Mouse (Mus musculus) adrenal gland, postnatal 36 days (tissue): ENCODE data around the gene Pth2. TPM values are rescaled to one million over a fixed set of nuclear protein-coding genes. Genes with fewer than 3 reads are reported as not detected.
"Not testable (repeated sequence)": the region's sequence is repeated elsewhere in the genome, so short reads cannot be mapped to it uniquely, and the experiment has no call there.

Experiments
- DNase-seq, 2 experiments: peaks; one replicate each; pipeline ENCODE4 v3.0.0; 2021; ENCODE audit warnings: mixed read lengths in 1 of 2
- total RNA-seq, 2 experiments: library from RNA; stranded (reverse); gene quantifications; 2 replicates each; pipeline ENCODE4 v1.2.3; 2021

The Pth2 gene
- total RNA-seq, 2 experiments from 2014 or later, result not detected

DNA sequence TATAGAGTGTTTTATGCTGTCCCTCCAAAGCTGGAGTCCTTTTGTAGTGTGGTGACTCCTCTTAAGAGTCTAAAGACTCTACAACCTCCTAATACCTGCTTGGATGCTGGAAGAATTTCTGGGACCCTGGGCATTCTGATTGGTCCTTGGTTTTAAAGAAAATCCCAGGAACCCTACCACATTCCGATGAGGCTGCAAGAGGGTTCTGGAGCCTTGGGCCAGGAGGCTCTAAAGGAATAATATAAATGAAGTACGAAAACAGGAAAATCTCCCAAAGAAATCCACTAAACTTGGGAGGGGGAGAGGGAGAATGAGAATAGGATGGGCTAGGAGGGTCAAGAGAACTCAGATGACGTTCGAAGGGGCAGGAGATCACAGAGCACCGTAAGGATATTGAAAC lies 27.2 kb upstream of the Pth2 start:
- DNase-seq, result no peak

GRCm38 (mm10) chr7:45154096-45154992 lies 26.5 kb upstream of the Pth2 start, which contains the start of the genes Pih1d1 and Aldh16a1:
TSS of gene Pih1d1 (plus strand) at chr7:45154303.
TSS of gene Aldh16a1 (minus strand) at chr7:45154584.
- DNase-seq, result peak; percentile 97 to 98

GRCm38 (mm10) chr7:45154993-45155514 lies 25.7 kb upstream of the Pth2 start:
- peak; percentile 46 to 53 for DNase-seq

DNA sequence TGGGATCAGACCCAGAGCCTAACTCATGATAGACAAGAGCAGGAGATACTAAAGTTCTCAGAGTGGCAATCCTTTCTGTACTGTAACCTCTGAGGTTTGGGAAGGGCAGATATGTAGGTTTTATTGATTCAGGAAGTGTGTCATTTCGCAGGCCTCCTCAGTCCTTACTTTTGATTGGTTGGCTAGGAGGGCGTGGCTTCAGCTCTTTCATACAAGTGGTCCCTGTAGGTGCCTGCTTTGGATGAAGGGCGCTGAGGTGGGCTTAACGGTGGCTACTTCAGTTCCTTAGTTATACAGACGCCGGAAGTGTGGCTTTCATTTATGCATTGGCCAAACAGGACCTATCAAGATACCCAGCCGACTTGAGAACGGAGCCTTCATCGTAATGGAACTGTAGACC lies 25.2 kb upstream of the Pth2 start:
- no peak for DNase-seq

DNA sequence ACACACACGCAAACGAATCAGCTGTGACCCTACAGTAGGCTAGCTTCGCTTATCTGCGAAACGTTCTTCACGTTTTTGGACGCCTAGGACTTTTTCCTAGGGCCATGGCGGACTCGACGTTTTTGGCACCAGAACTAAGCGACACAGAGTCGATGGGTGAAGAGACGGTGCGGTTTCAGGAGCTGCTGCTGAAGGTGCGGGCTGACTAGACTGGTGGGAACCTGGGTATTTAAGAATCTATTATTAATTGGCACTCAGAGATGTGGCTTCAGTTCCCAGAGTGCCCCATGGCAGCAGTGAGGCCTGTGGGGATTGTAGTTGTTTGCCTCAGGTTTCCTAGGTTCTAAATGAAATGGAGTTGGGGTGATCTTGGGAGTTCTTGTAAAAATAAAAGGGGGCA lies 24.6 kb upstream of the Pth2 start:
- DNase-seq, result no peak

DNA sequence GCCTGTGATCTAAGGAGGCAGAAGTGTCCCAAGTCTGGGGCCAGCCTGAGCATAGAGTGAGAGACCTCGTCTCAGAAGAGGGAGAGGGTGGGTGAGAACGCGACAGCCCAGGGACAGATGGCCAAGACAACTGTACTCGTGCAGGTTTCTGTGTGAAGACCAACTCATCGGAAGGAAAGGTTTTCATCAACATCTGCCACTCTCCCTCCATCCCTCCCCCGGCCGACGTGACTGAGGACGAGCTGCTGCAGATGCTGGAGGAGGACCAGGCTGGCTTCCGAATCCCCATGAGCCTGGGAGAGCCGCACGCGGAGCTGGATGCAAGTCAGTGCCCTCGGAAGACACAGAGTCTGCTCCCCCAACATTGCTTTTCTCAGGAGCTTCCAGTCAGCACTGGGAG lies 23.3 kb upstream of the Pth2 start:
- DNase-seq, result no peak

DNA sequence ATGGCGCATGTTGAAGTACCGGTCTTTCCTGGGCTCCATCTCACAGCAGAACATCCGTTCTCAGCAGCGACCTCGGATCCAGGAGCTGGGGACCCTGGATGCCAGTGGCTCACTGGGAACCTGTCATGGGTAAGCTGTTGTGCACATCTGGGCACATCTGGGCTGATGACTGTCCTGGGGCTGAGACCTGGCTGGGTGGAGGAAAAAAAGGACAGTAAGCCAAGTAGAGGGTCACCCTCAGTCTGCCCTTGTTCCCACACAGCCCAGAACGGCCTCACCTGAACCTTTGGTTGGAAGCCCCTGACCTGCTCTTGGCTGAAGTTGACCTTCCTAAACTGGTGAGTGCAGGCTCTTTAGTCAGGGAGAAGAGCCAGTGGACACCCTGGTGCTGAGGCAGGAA lies 21.8 kb upstream of the Pth2 start:
- no peak for DNase-seq

DNA sequence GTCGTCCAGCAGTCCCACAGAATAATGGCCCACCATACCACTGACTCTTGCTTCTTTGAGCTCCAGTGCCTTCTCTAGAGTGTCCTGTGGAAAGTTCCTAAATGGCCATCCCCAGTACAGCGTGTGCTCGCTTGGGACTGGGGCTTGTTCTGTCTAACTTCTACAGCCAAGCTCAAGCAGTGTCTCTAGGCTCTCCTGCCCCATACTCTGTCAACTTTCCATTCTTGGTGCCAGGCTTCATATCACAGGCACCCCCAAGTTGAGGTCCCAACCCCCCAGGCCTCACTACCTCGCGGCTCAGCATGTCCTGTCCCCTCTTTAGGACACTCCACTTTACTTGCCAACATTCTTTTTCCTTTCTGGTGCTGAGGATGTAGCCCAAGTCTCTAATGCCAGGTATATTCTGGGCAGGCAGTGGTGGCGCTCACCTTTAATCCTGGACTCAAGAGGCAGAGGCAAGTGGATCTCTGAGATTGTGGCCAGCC lies 20.4 kb upstream of the Pth2 start:
- DNase-seq, result no peak

DNA sequence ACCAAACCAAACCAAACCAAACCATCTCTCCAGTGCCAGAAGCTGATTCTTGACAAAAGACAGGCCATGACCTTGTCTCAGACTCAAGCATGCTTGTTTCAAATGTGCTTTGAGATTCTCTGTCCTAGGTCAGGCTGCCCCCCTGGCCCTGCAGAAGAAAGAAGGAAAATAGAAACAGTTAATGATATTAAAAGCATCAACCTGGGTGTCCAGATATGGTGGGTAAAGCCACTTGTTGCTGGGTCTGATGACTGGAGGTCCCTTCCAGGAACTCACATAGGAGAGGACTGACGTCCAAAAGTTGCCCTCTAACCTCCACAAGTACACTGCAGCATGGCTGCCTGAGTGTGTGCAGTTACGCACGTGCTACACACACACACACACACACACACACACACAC lies 19.9 kb upstream of the Pth2 start:
- DNase-seq, result no peak

DNA sequence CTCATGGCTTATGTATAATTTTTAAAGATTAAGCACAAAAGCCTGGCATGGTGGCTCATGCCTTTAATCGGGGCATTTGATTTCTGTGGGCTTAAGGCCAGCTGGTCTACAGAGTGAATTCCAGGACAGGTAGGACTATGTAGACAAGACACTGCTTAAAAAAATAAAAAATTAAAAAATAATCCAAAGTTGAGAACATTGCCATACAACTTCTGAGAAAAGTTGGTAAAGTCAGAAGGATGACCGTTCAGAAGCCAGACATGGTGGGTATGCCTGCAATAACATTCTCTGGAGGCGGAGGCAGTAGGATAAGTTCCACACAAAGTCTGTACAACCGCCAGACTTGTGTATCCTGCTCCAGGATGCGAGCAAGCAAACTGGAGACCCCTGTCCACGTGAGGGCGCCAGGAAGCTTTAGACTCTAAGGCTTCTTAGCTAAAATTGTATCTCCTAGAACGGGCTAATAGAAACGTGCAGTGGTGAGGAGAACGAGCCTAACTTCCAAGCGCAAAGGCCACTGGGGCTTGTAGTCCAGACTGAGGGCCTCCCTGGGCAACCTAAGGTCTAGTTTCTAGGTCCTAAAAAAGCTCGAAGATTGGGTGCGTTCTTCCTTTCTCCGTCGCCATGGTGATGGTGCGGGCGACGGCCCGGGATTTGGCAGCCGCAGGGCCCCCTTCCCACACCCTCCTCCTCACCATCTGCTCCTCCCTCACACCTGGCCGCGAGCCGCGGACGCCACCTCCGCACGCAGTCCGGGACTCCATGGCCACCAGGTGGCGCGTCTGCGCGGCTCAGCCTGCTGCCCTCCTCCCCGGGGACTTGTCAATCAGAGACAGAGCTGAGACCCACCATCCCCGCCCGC lies 19.0 kb upstream of the Pth2 start:
- peak; percentile 88 to 93 for DNase-seq

DNA sequence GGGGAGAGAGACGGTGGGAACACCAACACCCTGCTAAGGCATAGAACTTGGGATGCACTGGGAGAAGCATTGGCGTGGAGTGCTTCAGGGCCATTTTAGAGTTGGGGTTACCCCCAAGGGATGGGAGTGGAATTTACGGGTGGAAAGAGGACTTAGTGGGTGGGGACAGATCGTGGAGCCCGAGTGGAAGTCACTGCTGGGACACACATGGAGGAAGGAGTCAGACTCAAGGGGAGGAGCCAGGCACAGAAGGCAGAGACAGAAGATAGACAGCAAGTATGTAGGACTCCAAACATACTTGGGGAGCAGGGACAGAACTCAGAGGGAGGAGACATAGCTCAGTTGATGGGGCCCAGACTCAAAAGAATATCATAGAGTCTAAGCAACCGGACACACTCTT lies 18.2 kb upstream of the Pth2 start:
- no peak for DNase-seq

DNA sequence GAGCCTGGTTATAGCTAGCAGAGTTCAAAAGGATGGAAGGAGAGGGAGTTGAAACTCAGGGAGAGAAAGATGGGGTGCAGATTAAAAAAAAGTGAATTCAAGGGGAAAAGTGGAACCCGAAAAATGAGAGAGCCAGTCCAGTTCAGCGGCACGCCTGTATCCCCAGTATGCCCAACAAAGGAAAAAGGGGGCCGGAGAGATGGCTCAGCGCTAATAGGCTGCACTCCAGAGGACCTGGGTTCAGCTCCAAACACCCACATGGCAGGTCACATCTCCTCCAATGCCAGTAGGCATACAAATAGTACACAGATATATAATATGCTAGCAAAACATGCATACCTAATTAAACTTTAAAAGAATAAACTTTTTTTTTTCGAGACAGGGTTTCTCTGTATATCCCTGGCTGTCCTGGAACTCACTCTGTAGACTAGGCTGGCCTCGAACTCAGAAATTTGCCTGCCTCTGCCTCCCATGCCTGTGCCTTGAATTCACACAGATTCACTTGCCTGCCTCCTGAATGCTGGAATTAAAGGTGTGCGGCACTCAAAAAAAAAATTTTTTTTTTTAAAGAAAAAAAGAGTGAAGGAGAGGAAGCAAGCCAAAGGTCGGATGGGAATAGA lies 17.7 kb upstream of the Pth2 start:
- no peak for DNase-seq

DNA sequence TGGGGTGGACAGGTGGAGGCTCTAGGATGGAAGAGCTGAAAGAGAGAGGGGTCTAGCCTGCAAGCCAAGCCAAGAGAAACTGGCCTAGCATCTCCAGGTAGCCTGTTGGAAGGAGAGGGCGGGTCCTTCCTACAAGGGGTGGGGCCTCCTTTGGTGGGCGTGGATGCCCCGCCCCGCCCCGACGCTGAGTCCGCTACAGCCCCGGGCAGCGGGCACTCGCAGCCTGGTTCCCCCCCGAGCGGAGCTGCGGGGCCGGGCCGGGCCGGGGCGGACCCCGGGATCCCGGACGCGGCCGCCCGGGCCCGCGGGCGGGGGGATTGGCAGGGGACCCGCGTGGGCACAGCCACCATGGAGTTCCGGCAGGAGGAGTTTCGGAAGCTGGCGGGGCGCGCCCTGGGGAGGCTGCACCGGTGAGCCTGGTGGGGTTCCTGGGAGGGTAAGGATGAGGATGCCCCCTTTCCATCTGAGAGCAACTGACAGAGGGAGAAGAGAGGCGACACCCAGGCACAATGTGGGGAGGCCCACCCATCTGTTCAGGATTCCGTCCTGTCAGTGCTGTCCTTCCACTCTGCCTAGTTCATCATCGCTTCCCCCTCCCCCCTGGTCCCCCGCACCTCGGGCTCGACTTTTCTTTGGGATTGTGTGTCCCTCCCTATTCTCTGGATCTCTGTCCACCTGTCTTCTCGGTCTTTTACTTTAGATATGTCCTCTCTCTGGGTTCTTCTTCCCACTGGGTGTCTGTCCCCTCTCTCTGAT lies 16.9 kb upstream of the Pth2 start, which contains the start of gene Slc17a7:
TSS of gene Slc17a7 (plus strand) at position 215 of the 756 bp plus-strand sequence.
- DNase-seq, result peak; percentile 55 to 66

DNA sequence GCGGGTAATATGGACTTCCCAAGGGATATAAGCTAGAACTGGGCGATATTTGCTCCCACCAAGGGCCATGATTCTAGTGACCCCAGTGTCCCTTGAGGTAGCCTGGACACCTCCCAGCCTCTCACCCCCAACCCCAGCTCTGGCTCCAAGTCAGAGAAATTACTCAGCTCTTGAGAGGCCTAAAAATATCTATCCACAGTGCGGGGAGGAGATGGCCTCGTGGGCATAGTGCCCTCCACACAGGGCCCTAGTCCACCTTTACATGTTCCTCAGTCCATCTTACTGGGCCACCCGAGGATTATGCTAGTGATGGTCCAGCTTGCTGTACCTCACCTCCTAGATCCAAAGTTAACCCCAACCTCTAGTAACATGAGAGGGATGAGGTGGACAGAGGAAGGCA lies 16.0 kb upstream of the Pth2 start:
- no peak for DNase-seq

DNA sequence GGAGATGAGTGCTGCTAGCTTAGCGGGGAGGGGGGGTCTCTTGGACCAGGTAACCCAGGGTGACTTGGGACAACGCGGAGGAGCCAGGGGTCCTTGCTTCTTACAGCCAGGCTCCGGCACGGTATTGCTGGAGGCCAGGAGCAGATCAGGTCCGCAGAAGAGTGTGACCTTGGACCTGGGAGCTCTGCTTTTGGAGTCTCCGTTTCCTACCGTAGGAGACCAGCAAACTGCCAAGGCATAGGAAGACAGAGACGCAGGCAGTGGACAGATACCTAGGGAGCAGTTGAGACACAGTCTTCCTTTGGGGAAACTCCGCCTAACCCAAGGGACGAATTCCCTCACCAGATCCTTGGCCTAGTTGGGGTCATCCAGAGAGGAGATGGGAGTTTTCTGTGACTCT lies 15.1 kb upstream of the Pth2 start:
- no peak for DNase-seq

- DNase-seq, result no peak
Observed at GRCm38 (mm10) chr7:45166950-45167401, 13.8 kb upstream of the Pth2 start.

- no peak for DNase-seq
Observed at GRCm38 (mm10) chr7:45167761-45168445, 12.9 kb upstream of the Pth2 start.

- no peak for DNase-seq
Observed at GRCm38 (mm10) chr7:45168656-45169055, 12.1 kb upstream of the Pth2 start.

- DNase-seq, result peak in 1 of 2 experiments; percentile 26
Observed at GRCm38 (mm10) chr7:45169495-45169894, 11.3 kb upstream of the Pth2 start.

DNA sequence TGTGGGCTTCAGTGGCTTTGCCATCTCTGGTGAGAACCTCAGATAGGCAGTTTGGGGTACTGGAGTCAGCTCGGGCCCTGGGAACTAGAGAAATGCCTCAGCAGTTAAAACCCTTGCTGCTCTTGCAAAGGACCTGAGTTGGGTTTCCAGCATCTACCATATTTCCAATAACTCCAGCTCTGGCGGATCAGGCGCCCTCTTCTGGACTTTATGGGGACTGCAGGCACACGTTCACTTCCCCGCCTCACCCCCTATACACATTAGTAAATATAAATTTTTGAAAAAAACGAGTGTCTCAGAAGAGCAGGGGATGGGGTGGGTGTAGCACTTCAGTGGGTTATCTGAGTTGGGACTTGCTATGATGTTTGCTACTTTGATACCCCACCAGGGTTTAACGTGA lies 7.8 kb upstream of the Pth2 start:
- peak in 1 of 2 experiments; percentile 25 for DNase-seq

DNA sequence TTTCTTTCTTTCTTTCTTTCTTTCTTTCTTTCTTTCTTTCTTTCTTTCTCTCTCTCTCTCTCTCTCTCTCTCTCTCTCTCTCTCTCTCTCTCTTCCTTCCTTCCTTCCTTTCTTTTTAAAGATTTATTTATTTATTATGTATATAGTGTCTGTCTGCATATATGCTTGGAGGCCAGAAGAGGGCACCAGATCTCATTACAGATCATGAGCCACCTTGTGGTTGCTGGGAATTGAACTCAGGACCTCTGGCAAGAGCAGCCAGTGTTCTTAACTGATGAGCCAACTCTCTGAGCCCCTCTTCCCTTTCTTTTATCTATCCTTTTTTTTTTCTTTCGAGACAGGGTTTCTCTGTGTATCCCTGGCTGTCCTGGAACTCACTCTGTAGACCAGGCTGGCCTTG lies 7.0 kb upstream of the Pth2 start:
- not testable (repeated sequence) for DNase-seq
